Mouse (Mus musculus): Measurements from ENCODE around the gene Trmt5. TPM values are rescaled to one million over a fixed set of nuclear protein-coding genes. Genes with fewer than 3 reads are reported as not detected.
A peak's percentile ranks its signal among the peaks of the same experiment; 100 is the strongest.

Gene Trmt5
- 10 to 100 TPM in 1 of 2 experiments, 1 to 10 TPM in 1; 9.6 to 14.0 TPM for total RNA-seq (2021)

GRCm38 (mm10) chr12:73286287-73287092, at the start of gene Trmt5, which contains the start of gene Slc38a6:
Trmt5 (minus strand) TSS chr12:73286710.
Slc38a6 (plus strand) TSS chr12:73286779.
- intact Hi-C loops (cut with DNase I): loop anchor here (2.0 kb wide), 1 partner anchor 164 kb away; the partner anchor contains the start of gene Mnat1
- peak; percentile 93 for DNase-seq (ENCODE audit: low spot score in 2 of 2)

DNA sequence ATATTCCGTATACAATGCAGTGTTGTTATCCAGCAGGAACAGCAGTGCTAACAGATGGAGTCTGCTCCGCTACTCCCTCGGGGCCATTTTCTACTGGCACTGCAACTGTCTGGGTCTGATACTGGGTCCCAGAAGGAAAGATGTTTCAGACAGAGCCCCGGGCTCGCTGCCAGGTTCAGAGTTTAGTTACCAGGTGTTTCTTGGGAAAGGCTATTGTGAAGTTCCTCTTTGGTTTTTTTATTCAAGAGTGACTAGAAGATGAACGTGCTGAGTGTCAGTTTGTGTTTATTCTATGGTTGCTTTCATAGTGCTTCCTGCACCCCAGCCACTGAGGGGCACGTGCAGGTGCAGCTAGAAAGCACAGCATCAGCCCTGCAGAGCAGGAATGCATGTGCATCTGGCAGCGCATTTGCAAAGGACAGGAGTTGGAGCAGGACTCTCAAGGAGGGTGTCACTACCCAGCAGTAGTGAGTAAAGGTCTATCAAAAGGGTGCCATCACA, 47.6 kb upstream of the Trmt5 start:
- intact Hi-C loops (cut with DNase I): no loop called here
- no peak for DNase-seq (ENCODE audit: low spot score in 2 of 2)

GRCm38 (mm10) chr12:73332701-73333100, 46.2 kb upstream of the Trmt5 start:
- intact Hi-C loops (cut with DNase I): no loop called here
- no peak for DNase-seq (ENCODE audit: low spot score in 2 of 2)

DNA sequence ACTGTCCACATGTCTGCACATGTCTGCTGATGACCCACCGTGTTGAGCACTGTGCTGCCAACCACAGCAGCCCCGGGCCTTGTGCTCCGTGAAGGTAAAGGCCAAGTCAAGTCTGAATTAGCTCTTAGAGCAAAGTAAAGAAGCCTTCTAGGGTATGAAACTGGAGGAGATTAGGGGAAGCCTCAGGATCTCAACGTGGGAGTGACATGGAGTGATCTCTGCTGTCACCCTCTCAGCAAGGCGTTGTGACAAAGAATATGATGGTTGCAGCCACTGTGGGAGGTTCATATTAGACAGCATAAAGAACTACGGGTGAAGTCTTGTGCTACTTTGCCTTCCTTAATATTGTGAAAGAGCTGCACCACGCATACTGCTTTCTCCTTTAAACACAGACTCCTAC, 43.7 kb upstream of the Trmt5 start:
- DNase-seq (ENCODE audit: low spot score in 2 of 2): no peak
- intact Hi-C loops (cut with DNase I): no loop called here

DNA sequence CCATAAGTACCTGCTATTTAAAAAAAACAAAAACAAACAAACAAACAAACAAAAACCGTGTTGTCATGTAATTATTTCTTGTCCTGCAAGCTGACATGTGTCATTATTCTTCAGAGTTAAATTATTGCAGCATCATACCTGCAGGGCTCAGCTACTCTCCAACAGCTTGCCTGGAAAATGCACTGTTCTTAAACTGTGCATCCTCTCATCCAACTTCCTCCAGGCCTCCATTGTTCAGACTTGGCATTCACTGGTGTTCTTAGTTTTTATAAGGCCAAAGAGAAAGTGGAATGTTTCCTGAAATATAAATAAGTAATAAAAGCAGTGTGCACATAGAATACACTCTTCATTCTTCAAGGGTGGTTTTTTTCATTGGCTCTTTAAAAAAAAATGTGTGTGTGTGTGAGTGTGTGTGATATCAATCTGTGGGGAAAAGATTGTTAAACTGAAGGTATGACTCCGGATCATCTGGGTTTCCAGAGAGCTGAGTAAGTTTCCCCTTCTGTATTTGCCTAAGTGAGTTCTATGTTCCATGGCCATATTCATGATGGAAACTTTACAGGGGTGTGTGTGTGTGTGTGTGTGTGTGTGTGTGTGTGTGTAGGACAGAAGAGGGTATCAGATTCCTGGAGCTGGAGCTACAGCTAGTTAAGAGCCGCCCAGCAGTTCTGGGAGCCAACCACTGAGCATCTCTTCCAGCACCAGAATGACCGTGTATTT, 42.1 kb upstream of the Trmt5 start:
- no peak for DNase-seq (ENCODE audit: low spot score in 2 of 2)
- intact Hi-C loops (cut with DNase I): loop anchor here (10.0 kb wide), 1 partner anchor 304 kb away; no protein-coding TSS in a partner anchor

- intact Hi-C loops (cut with DNase I): loop anchor here (10.0 kb wide), 1 partner anchor 303 kb away; no protein-coding TSS in a partner anchor
- no peak for DNase-seq (ENCODE audit: low spot score in 2 of 2)
These were observed 40.9 kb upstream of the Trmt5 start for GRCm38 (mm10) chr12:73327381-73327780.

- DNase-seq (ENCODE audit: low spot score in 2 of 2): no peak
- intact Hi-C loops (cut with DNase I): loop anchor here (10.0 kb wide), 1 partner anchor 301 kb away; no protein-coding TSS in a partner anchor
These were observed 39.1 kb upstream of the Trmt5 start for GRCm38 (mm10) chr12:73325617-73326016.

GRCm38 (mm10) chr12:73325181-73325580, 38.7 kb upstream of the Trmt5 start:
- DNase-seq (ENCODE audit: low spot score in 2 of 2): no peak
- intact Hi-C loops (cut with DNase I): loop anchor here (10.0 kb wide), 1 partner anchor 300 kb away; no protein-coding TSS in a partner anchor

GRCm38 (mm10) chr12:73324742-73325141, 38.2 kb upstream of the Trmt5 start:
- no peak for DNase-seq (ENCODE audit: low spot score in 2 of 2)
- intact Hi-C loops (cut with DNase I): loop anchor here (10.0 kb wide), 1 partner anchor 300 kb away; no protein-coding TSS in a partner anchor

- intact Hi-C loops (cut with DNase I): loop anchor here (10.0 kb wide), 1 partner anchor 299 kb away; no protein-coding TSS in a partner anchor
- peak; percentile 16 to 29 for DNase-seq (ENCODE audit: low spot score in 2 of 2)
These were observed 37.7 kb upstream of the Trmt5 start for GRCm38 (mm10) chr12:73324180-73324586.

- intact Hi-C loops (cut with DNase I): no loop called here
- no peak for DNase-seq (ENCODE audit: low spot score in 2 of 2)
These were observed 31.5 kb upstream of the Trmt5 start for GRCm38 (mm10) chr12:73317706-73318686.

- intact Hi-C loops (cut with DNase I): no loop called here
These were observed 22.2 kb upstream of the Trmt5 start for GRCm38 (mm10) chr12:73308711-73309110.

DNA sequence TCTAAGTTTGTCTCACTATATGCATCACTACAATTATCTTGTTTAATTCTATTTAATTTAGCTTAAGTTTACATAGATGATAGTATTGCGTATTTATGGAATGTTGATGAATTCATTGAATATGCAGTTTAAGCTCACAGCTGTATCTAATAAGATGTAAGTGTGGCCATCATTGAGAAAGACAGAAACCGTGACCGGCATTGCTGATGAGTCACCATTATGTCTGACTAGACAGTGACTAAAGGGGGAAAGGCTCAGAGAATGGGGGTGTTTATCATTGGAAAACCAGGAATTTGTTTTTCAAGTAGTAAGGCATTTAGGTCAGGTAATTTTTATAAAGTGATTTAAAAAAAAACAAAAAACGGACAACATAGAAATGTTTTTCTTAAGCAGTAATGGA, 21.2 kb upstream of the Trmt5 start:
- intact Hi-C loops (cut with DNase I): no loop called here
- no peak for DNase-seq (ENCODE audit: low spot score in 2 of 2)

More at GRCm38 (mm10) chr12:73308711-73309110, 22.2 kb upstream of the Trmt5 start:
- no peak for DNase-seq (ENCODE audit: low spot score in 2 of 2)

DNA sequence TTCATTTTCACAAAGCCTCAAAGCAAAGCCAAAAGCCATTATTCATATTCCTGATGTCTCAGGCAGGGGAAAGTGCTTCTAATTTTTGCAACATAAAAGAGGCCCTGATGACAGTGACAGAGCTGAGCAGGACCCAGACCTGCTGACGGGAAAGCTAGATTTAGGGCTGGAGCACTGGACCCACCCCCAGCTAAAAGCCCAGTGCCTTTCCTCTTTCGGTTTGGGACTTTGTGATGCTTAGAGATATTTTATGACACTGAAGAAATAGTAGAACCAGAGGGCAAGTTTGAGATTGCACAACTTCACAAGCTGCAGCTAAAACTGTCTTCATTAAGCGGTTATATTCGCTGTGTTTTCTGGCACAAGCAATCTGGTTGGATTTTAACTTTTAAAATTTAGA, 18.1 kb upstream of the Trmt5 start:
- intact Hi-C loops (cut with DNase I): no loop called here
- DNase-seq (ENCODE audit: low spot score in 2 of 2): no peak

DNA sequence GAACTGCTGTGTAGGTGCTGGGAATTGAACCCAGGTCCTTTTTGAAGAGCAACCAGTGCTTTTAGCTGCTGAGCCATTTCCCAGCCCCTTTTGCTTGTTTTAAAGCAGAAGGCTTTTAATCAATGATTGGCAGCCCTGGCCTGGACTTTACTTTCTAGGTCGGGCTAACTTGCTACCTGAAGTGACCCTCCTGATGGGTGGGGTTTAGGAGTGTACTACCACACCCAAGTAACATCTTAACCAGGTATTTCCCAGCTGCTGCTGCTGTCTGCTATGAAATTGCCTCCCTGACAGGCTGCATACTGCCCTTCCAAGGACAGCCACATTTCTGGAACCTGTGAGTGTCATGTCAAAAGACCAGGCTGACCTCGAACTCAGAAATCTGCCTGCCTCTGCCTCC, 14.0 kb upstream of the Trmt5 start:
- intact Hi-C loops (cut with DNase I): no loop called here
- DNase-seq (ENCODE audit: low spot score in 2 of 2): no peak

DNA sequence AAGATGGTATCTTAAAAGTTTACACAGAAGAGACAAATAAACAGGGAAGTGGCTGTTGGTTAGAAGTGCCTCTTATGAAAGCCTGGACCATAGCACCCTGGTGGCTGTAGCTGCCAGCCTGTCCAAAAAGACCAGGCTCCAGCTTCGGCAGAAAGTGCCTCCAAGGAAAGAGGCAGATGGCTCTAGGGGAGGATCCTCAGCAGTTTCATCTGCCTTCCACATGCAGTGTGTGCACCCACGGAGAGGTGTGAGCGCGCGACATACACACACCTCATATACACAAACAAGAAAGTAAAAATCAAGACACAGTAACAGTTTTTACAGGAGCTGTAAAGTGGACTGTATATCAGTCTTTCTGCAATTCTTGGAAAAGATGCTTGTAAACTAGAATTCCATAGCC, 12.1 kb upstream of the Trmt5 start:
- DNase-seq (ENCODE audit: low spot score in 2 of 2): no peak

GRCm38 (mm10) chr12:73295505-73296140, 9.1 kb upstream of the Trmt5 start:
- intact Hi-C loops (cut with DNase I): no loop called here
- no peak for DNase-seq (ENCODE audit: low spot score in 2 of 2)

More for the DNA sequence above, 12.1 kb upstream of the Trmt5 start:
- intact Hi-C loops (cut with DNase I): no loop called here

DNA sequence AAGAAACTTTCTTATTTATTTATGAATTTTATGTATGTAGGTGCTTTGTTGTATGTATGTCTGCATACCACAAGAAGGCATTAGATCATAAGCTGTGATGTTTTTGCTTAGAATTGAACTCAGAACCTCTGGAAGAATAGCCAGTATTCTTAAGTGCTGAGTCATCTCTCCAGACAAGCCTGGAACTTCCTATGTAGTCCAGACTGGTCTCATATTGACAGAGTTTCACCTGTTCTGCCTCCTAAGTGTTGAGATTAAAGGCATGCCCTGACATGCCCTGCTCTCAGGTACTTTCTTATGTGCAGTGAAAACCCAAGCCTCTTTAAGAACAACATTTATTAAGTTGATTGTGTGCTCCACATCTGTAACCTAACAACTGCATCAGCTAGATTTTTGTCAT, 8.4 kb upstream of the Trmt5 start:
- no peak for DNase-seq (ENCODE audit: low spot score in 2 of 2)
- intact Hi-C loops (cut with DNase I): no loop called here

DNA sequence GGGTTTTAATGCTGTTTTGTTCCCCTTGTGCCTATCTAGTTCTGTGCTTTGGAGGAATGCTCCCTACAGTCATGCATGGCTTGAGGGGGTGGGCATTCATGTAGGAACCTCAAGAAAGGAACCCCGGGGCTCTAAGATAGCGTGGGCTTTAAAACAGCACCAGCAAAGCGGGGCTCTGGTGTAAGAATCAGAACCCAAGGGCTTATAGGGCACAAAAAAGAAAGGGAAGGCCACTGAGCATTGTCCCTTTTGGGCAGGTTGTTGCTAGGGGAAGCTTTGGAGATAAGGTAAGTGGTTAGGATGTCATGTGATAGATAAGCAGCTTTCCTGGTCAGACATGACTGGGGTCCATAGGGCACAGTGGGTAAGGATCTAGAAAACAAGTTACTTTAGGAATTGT, 2.1 kb upstream of the Trmt5 start:
- intact Hi-C loops (cut with DNase I): no loop called here

More for the DNA sequence above, 2.1 kb upstream of the Trmt5 start:
- DNase-seq (ENCODE audit: low spot score in 2 of 2): no peak

Measured in left cerebral cortex, postnatal 36 days (tissue).